Mouse (Mus musculus): ENCODE data around the gene Icmt. TPM values are rescaled to one million over a fixed set of nuclear protein-coding genes. Genes with fewer than 3 reads are reported as not detected.
A peak's percentile ranks its signal among the peaks of the same experiment; 100 is the strongest.

Gene Icmt
- 16.8 and 19.7 TPM in 2 replicates for polyA plus RNA-seq (2015; fragmentation: Nextera tagmentation; extraction: Ambion mirVana)

- H3K27me3 ChIP-seq (replicated peaks) = peaks cover 20% of the 10 kb centered on the region
- peak within 1 kb of the TSS; percentile 98 for H3K9ac ChIP-seq
- peaks cover 29% of the 10 kb centered on the region for H3K36me3 ChIP-seq
- no peaks in the 10 kb centered on the region for H3K9me3 ChIP-seq
- peaks cover 32% of the 10 kb centered on the region for H3K4me1 ChIP-seq
- H3K4me2 ChIP-seq = peak within 1 kb of the TSS; percentile 93
- peak within 1 kb of the TSS; percentile 82 for H3K27ac ChIP-seq (replicated peaks)
- peak; percentile 95 for ATAC-seq (ENCODE audit: extremely low read depth, insufficient number of reproducible peaks, low FRiP score, low TSS enrichment)
- peak within 1 kb of the TSS; percentile 80 for H3K4me3 ChIP-seq
- under 1% methylated on average over 118 of the region's 119 CpGs for WGBS
Observed at GRCm38 (mm10) chr4:152296874-152297861, at the start of gene Icmt. Icmt (plus strand) TSS chr4:152297227.

GRCm38 (mm10) chr4:152250615-152251014 lies 46.4 kb upstream of the Icmt start:
- peaks cover 13% of the 10 kb centered on the region for H3K36me3 ChIP-seq
- no peak overlapping the region for H3K9ac ChIP-seq
- H3K4me3 ChIP-seq = no peak overlapping the region
- H3K27me3 ChIP-seq (replicated peaks) = no peaks in the 10 kb centered on the region
- no peak for ATAC-seq (ENCODE audit: extremely low read depth, insufficient number of reproducible peaks, low FRiP score, low TSS enrichment)
- no peak overlapping the region for H3K27ac ChIP-seq (replicated peaks)
- H3K9me3 ChIP-seq = no peaks in the 10 kb centered on the region
- WGBS = 83% methylated on average over 6 of the region's 6 CpGs
- H3K4me2 ChIP-seq = no peak overlapping the region
- peaks cover 69% of the 10 kb centered on the region for H3K4me1 ChIP-seq

GRCm38 (mm10) chr4:152253183-152253759 lies 43.8 kb upstream of the Icmt start:
- Histone ChIP-seq H3K27me3 (replicated peaks) (no peaks in the 10 kb centered on the region), H3K4me2 (no peak overlapping the region), H3K4me1 (peaks cover 70% of the 10 kb centered on the region), H3K27ac (replicated peaks) (peak overlapping the region; percentile 75), H3K9ac (peak overlapping the region; percentile 54), H3K4me3 (no peak overlapping the region), H3K36me3 (peaks cover 13% of the 10 kb centered on the region), H3K9me3 (no peaks in the 10 kb centered on the region)
- WGBS = 59% methylated on average over 9 of the region's 9 CpGs
- no peak for ATAC-seq (ENCODE audit: extremely low read depth, insufficient number of reproducible peaks, low FRiP score, low TSS enrichment)

GRCm38 (mm10) chr4:152257070-152257469 lies 40.0 kb upstream of the Icmt start:
- WGBS = 14% methylated on average over 6 of the region's 6 CpGs
- Histone ChIP-seq H3K9me3 (no peaks in the 10 kb centered on the region), H3K36me3 (peaks cover 30% of the 10 kb centered on the region), H3K27me3 (replicated peaks) (no peaks in the 10 kb centered on the region), H3K4me3 (no peak overlapping the region), H3K4me2 (0 out of 2 replicates have a peak overlapping the region, but pooled peaks have one; percentile 2), H3K9ac (peak overlapping the region; percentile 53), H3K27ac (replicated peaks) (peak overlapping the region; percentile 78), H3K4me1 (peaks cover 97% of the 10 kb centered on the region)
- no peak for ATAC-seq (ENCODE audit: extremely low read depth, insufficient number of reproducible peaks, low FRiP score, low TSS enrichment)

- ATAC-seq (ENCODE audit: extremely low read depth, insufficient number of reproducible peaks, low FRiP score, low TSS enrichment) = no peak
- H3K36me3 ChIP-seq = peaks cover 21% of the 10 kb centered on the region
- H3K27me3 ChIP-seq (replicated peaks) = no peaks in the 10 kb centered on the region
- no peak overlapping the region for H3K4me2 ChIP-seq
- no peak overlapping the region for H3K4me3 ChIP-seq
- peaks cover 98% of the 10 kb centered on the region for H3K4me1 ChIP-seq
- 0 out of 2 replicates have a peak overlapping the region, but pooled peaks have one; percentile 96 for H3K27ac ChIP-seq (replicated peaks)
- H3K9me3 ChIP-seq = no peaks in the 10 kb centered on the region
- WGBS = 86% methylated on average over 8 of the region's 8 CpGs
- no peak overlapping the region for H3K9ac ChIP-seq
Observed at GRCm38 (mm10) chr4:152260451-152260850, 36.6 kb upstream of the Icmt start.

GRCm38 (mm10) chr4:152262187-152262586 lies 34.8 kb upstream of the Icmt start:
- H3K4me2 ChIP-seq = peak overlapping the region; percentile 56
- no peaks in the 10 kb centered on the region for H3K27me3 ChIP-seq (replicated peaks)
- peaks cover 21% of the 10 kb centered on the region for H3K36me3 ChIP-seq
- WGBS = 26% methylated on average over 9 of the region's 9 CpGs
- no peaks in the 10 kb centered on the region for H3K9me3 ChIP-seq
- H3K4me1 ChIP-seq = peaks cover 92% of the 10 kb centered on the region
- peak overlapping the region; percentile 71 for H3K9ac ChIP-seq
- H3K27ac ChIP-seq (replicated peaks) = peak overlapping the region; percentile 96
- H3K4me3 ChIP-seq = peak overlapping the region; percentile 16; the same call in 1 of the 2 replicates
- ATAC-seq (ENCODE audit: extremely low read depth, insufficient number of reproducible peaks, low FRiP score, low TSS enrichment) = peak; percentile 33; the same call in 1 of the 2 replicates

GRCm38 (mm10) chr4:152263089-152263488 lies 33.9 kb upstream of the Icmt start:
- peak overlapping the region; percentile 71 for H3K9ac ChIP-seq
- WGBS = 35% methylated on average over 9 of the region's 9 CpGs
- ATAC-seq (ENCODE audit: extremely low read depth, insufficient number of reproducible peaks, low FRiP score, low TSS enrichment) = no peak
- H3K27me3 ChIP-seq (replicated peaks) = no peaks in the 10 kb centered on the region
- H3K4me2 ChIP-seq = no peak overlapping the region
- H3K4me1 ChIP-seq = peaks cover 92% of the 10 kb centered on the region
- H3K36me3 ChIP-seq = peaks cover 26% of the 10 kb centered on the region
- H3K27ac ChIP-seq (replicated peaks) = peak overlapping the region; percentile 96
- H3K9me3 ChIP-seq = no peaks in the 10 kb centered on the region
- no peak overlapping the region for H3K4me3 ChIP-seq

GRCm38 (mm10) chr4:152263512-152264176 lies 33.4 kb upstream of the Icmt start:
- H3K9me3 ChIP-seq = no peaks in the 10 kb centered on the region
- H3K9ac ChIP-seq = peak overlapping the region; percentile 71
- no peaks in the 10 kb centered on the region for H3K27me3 ChIP-seq (replicated peaks)
- peaks cover 88% of the 10 kb centered on the region for H3K4me1 ChIP-seq
- no peak; the same call in 1 of the 2 replicates for ATAC-seq (ENCODE audit: extremely low read depth, insufficient number of reproducible peaks, low FRiP score, low TSS enrichment)
- 32% methylated on average over 10 of the region's 10 CpGs for WGBS
- H3K27ac ChIP-seq (replicated peaks) = peak overlapping the region; percentile 96
- peak overlapping the region; percentile 42 for H3K4me2 ChIP-seq
- H3K36me3 ChIP-seq = peaks cover 32% of the 10 kb centered on the region
- no peak overlapping the region for H3K4me3 ChIP-seq

GRCm38 (mm10) chr4:152264177-152264530 lies 32.9 kb upstream of the Icmt start:
- peaks cover 83% of the 10 kb centered on the region for H3K4me1 ChIP-seq
- 48% methylated on average over 4 of the region's 4 CpGs for WGBS
- H3K9ac ChIP-seq = peak overlapping the region; percentile 71
- H3K27me3 ChIP-seq (replicated peaks) = no peaks in the 10 kb centered on the region
- ATAC-seq (ENCODE audit: extremely low read depth, insufficient number of reproducible peaks, low FRiP score, low TSS enrichment) = no peak
- no peak overlapping the region for H3K4me3 ChIP-seq
- H3K27ac ChIP-seq (replicated peaks) = peak overlapping the region; percentile 96
- H3K36me3 ChIP-seq = peaks cover 32% of the 10 kb centered on the region
- H3K4me2 ChIP-seq = peak overlapping the region; percentile 42
- no peaks in the 10 kb centered on the region for H3K9me3 ChIP-seq

- H3K27ac ChIP-seq (replicated peaks) = peak overlapping the region; percentile 96
- no peak for ATAC-seq (ENCODE audit: extremely low read depth, insufficient number of reproducible peaks, low FRiP score, low TSS enrichment)
- no peak overlapping the region for H3K4me3 ChIP-seq
- no peaks in the 10 kb centered on the region for H3K27me3 ChIP-seq (replicated peaks)
- H3K36me3 ChIP-seq = peaks cover 30% of the 10 kb centered on the region
- no peak overlapping the region for H3K4me2 ChIP-seq
- H3K9ac ChIP-seq = peak overlapping the region; percentile 71; the same call in 1 of the 2 replicates
- peaks cover 75% of the 10 kb centered on the region for H3K4me1 ChIP-seq
- H3K9me3 ChIP-seq = no peaks in the 10 kb centered on the region
- WGBS = 84% methylated on average over 9 of the region's 9 CpGs
Observed at GRCm38 (mm10) chr4:152264867-152265568, 32.0 kb upstream of the Icmt start.

Measured in heart, embryonic 13.5 days (tissue).